Mouse (Mus musculus) right cerebral cortex, adult 2 months (tissue): Measurements from ENCODE around the gene Rarg.

Source experiments
- DNase-seq, 2 experiments: peaks; one replicate each; pipeline ENCODE4 v3.0.0; 2021 to 2022; ENCODE audit warnings: low spot score in 2 of 2

The Rarg gene

GRCm38 (mm10) chr15:102204674-102205505, 52.4 kb downstream of the Rarg start, which contains the start of gene Csad:
Gene Csad, minus strand, starts transcription at chr15:102204724.
- DNase-seq = no peak

- peak; percentile 71 to 75 for DNase-seq
These were observed 53.4 kb downstream of the Rarg start for GRCm38 (mm10) chr15:102203835-102204381.

DNA sequence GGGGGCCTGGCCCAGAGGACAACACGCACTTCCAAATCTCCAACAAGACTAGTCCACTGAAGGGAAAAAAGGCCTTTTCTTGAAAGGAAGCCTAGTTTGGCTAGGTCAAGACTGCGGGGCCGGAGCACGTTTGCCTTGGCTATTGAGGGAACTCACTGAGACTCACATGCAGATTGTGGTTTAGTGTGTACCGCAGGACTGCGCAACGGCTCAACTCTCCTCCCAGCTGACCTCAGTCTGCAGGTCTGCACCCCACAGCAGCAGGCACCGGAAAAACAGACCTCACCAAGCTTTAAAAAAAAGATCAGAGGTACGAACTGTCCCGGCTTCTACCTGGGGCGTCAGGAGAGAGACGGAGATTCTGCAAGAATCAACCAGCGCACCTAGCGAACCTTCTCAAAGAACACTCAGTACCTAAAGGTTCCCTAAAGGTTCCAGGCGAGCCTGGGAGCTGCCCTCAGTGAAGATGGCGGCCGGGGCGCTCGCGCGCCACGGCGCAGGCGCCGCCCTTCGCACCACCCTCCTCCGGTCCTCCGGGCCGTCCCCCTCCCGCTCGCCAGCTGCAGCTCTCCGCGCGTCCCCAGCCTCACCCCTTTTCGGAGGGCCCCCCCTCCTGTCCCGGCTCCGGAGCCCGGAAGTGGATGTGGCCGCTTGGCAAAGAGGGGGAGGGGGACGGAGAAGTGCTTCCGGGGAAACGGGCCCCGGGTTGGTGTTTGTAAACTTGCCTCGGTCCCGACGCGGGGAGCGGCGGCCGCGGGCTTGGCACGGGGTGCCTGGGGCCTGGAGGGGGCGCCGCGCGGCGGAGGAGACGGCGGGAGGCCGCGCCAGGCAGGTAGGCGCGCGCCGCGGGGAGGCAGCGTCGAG, 54.1 kb downstream of the Rarg start, which contains the start of gene Zfp740:
Gene Zfp740, plus strand, starts transcription at position 279 of the 864 bp plus-strand sequence.
- DNase-seq = peak; percentile 91 to 93

DNA sequence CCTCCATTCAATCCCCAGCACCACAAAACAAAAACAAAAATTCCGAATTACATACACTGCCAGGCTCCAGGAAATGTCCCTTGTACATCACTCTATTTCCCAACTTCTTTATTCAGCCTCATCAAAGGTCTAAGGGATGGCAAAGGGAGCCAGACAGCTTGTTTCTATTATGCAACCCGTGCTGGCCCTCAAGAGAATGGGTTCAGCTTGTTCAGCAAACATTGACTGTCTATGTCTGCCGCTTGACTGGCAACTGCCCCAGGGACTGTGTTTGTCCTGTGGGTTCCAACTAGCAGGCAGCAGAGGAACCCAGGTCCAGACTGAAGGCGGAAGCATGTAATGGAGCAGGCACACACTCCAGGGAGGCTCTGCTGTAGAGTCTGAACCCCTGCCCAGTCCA, 58.5 kb downstream of the Rarg start:
- no peak for DNase-seq

- DNase-seq = no peak
These were observed 61.9 kb downstream of the Rarg start for GRCm38 (mm10) chr15:102195373-102195772.

GRCm38 (mm10) chr15:102194439-102194838, 62.9 kb downstream of the Rarg start:
- DNase-seq = no peak

- DNase-seq = no peak
These were observed 63.7 kb downstream of the Rarg start for GRCm38 (mm10) chr15:102193652-102194051.

DNA sequence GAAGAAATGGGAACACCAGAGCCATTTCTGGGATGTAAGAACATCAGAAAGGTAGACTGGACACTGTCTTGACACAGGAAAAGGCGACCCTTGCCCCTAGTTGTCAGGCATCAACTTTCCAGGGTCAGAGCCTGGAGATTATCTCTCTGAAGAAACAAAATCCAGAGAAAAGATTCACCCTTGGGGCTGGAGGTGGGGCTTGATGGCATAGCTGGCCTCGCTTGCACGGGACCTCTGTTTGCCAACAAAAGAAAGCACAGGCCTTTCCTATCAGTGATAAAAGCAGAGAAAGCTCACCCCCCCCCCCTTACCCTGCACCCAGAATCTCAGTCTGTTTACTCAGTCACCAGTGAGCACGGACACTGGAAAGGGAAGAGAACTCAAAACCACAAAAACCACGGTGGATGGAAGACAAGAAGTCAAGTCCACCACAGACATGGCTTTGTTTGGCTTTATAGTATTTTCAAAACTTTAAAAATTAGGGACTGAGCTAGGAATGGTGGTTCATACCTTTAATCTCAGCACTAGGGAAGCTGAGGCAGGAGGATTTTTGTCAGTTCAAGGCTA, 64.4 kb downstream of the Rarg start:
- DNase-seq = no peak

- DNase-seq = no peak
These were observed 65.0 kb downstream of the Rarg start for GRCm38 (mm10) chr15:102192271-102192812.

- DNase-seq = no peak
These were observed 65.6 kb downstream of the Rarg start for GRCm38 (mm10) chr15:102191699-102192098.

- no peak for DNase-seq
These were observed 68.4 kb downstream of the Rarg start for GRCm38 (mm10) chr15:102188883-102189282.

- no peak for DNase-seq
These were observed 69.2 kb downstream of the Rarg start for GRCm38 (mm10) chr15:102188096-102188495.

- no peak for DNase-seq
These were observed 71.1 kb downstream of the Rarg start for GRCm38 (mm10) chr15:102186239-102186638.
